Comparison of ENCODE assay signal across 9 mouse cellular contexts in genomic region chr8:62284378-62285110, GRCm38 (mm10).
A peak's percentile ranks its signal among the peaks of the same experiment; 100 is the strongest.
DNase-seq lines count a peak whose midpoint lies in the region; ATAC-seq and TF ChIP-seq lines count a peak whose summit lies in the region.
"Had no signal": no experiment of that assay in that cellular context is flagged by ENCODE, and none has a peak within 500 bp of the region (broad histone marks: within the 10 kb centered on the region; RNA-seq: fewer than 3 reads in every experiment).

No protein-coding gene starts in this region.

- DNase-seq in left cerebral cortex, postnatal 4 days, result peak; percentile 36
- DNase-seq in left cerebral cortex, adult 9 months (ENCODE audit: low spot score in 2 of 2), result no peak
- DNase-seq in heart, embryonic 10.5 days (ENCODE audit: low spot score), result peak; percentile 93
- peak; percentile 7 for DNase-seq in kidney, adult 9 months
- DNase-seq in midbrain, postnatal 0 days (ENCODE audit: low spot score), result peak; percentile 54
- no peak for DNase-seq in right cerebral cortex, postnatal 4 days
- no peak for DNase-seq in thymus, adult 18-20 months
- no peak for DNase-seq in right cerebral cortex, adult 18-20 months

- H3K36me3 ChIP-seq in heart, embryonic 10.5 days, result no peaks in the 10 kb centered on the region
- no peaks in the 10 kb centered on the region for H3K36me3 ChIP-seq in midbrain, postnatal 0 days (ENCODE audit: insufficient read depth, low read length)

- H3K9me3 ChIP-seq in heart, embryonic 10.5 days, result no peaks in the 10 kb centered on the region
- H3K9me3 ChIP-seq in midbrain, postnatal 0 days (ENCODE audit: low read length), result no peaks in the 10 kb centered on the region

- peaks cover 10% of the 10 kb centered on the region; the same call in 1 of the 2 replicates for H3K4me1 ChIP-seq in heart, embryonic 10.5 days
- H3K4me1 ChIP-seq in midbrain, postnatal 0 days (ENCODE audit: insufficient read depth, low read length), result no peaks in the 10 kb centered on the region

- peak overlapping the region; percentile 18; the same call in 1 of the 2 replicates for H3K4me3 ChIP-seq in heart, embryonic 10.5 days
- H3K4me3 ChIP-seq in midbrain, postnatal 0 days (ENCODE audit: low read depth, low read length), result no peak overlapping the region

- no peaks in the 10 kb centered on the region for H3K27me3 ChIP-seq in heart, embryonic 10.5 days (ENCODE audit: insufficient read depth, poor library complexity, severe bottlenecking)
- H3K27me3 ChIP-seq in midbrain, postnatal 0 days (ENCODE audit: insufficient read depth, low read length), result no peaks in the 10 kb centered on the region
- H3K27me3 ChIP-seq: CH12.LX had no signal

- peak; percentile 81 for ATAC-seq in midbrain, postnatal 0 days (ENCODE audit: low FRiP score)

- intact Hi-C loops in left cerebral cortex, postnatal 4 days (cut with DNase I), result no loop called here

- H3K27ac ChIP-seq in heart, embryonic 10.5 days, result peak overlapping the region; percentile 88
- H3K27ac ChIP-seq in midbrain, postnatal 0 days (ENCODE audit: low read depth, low read length), result no peak overlapping the region

- H3K9ac ChIP-seq in midbrain, postnatal 0 days (replicated peaks; ENCODE audit: low read length, poor library complexity, severe bottlenecking), result no peak overlapping the region

- H3K4me2 ChIP-seq in midbrain, postnatal 0 days (ENCODE audit: low read depth, low read length, poor library complexity, severe bottlenecking), result no peak overlapping the region

- 45% methylated on average over 12 of the region's 12 CpGs for WGBS in heart, embryonic 10.5 days
- 53% methylated on average over 12 of the region's 12 CpGs for WGBS in midbrain, postnatal 0 days

- no peak for TF ChIP-seq CTCF in midbrain, postnatal 0 days (IDR thresholded peaks at IDR 0.05)

Comparison
In these comparisons a context has a peak if more than half of its experiments do, and no peak if none do; other contexts are left out.
1. DNase-seq: peak in left cerebral cortex, postnatal 4 days (single experiment), heart, embryonic 10.5 days (single experiment), kidney, adult 9 months (single experiment) and midbrain, postnatal 0 days (single experiment); none in left cerebral cortex, adult 9 months (0 of 2), right cerebral cortex, postnatal 4 days (single experiment), thymus, adult 18-20 months (0 of 2) and right cerebral cortex, adult 18-20 months (single experiment).